Mouse (Mus musculus) lung, embryonic 16.5 days (tissue): ENCODE results near the gene Sh3bp5l. TPM values are rescaled to one million over a fixed set of nuclear protein-coding genes. Genes with fewer than 3 reads are reported as not detected.

Source experiments
- ATAC-seq: fragments of 200-750 bp; cut with Nextera tagmentation; 2 replicates; pipeline ENCODE4 v1.8.0; 2017; ENCODE audit warnings: low read depth, mild to moderate bottlenecking, moderate library complexity
- H3K27ac ChIP-seq: fragments of 300-500 bp; sonication (generic); 2 replicates; pipeline ENCODE4 v1.5.1; 2014; ENCODE audit warnings: mild to moderate bottlenecking, control low read depth, low read length
- H3K27me3 ChIP-seq: fragments of 300-500 bp; sonication (generic); 2 replicates; pipeline ENCODE4 v1.6.1; 2014; ENCODE audit warnings: low read depth, low read length, mixed read lengths; ENCODE audit not compliant: control insufficient read depth, insufficient read depth
- H3K36me3 ChIP-seq: fragments of 300-500 bp; sonication (generic); 2 replicates; pipeline ENCODE4 v1.6.1; 2014; ENCODE audit warnings: low read length; ENCODE audit not compliant: control insufficient read depth, insufficient read depth
- H3K4me1 ChIP-seq: fragments of 300-500 bp; sonication (generic); replicated peaks from 2 replicates; pipeline ENCODE4 v1.6.1; 2014; ENCODE audit warnings: low read length, mixed read lengths; ENCODE audit not compliant: control insufficient read depth, insufficient read depth
- H3K4me2 ChIP-seq: fragments of 300-500 bp; sonication (generic); 2 replicates; pipeline ENCODE4 v1.6.1; 2014; ENCODE audit warnings: low read depth, low read length, control low read depth
- H3K4me3 ChIP-seq: fragments of 300-500 bp; sonication (generic); 2 replicates; pipeline ENCODE4 v1.5.1; 2014; ENCODE audit warnings: mild to moderate bottlenecking, low read length, control low read depth
- H3K9ac ChIP-seq: fragments of 300-500 bp; sonication (generic); 2 replicates; pipeline ENCODE4 v1.6.1; 2014; ENCODE audit warnings: low read length, control low read depth
- H3K9me3 ChIP-seq: fragments of 300-500 bp; sonication (generic); 2 replicates; pipeline ENCODE4 v1.6.1; 2016; ENCODE audit warnings: low read length; ENCODE audit not compliant: control insufficient read depth
- WGBS: fragments of 180-500 bp; shearing (Covaris S2); extraction: QIAGEN DNeasy Blood & Tissue Kit; methylation state at CpG from one replicate; pipeline ENCODE4 v1.1.7; 2014; 5-methylcytosine and 5-hydroxymethylcytosine counted together
- polyA plus RNA-seq: library from polyadenylated mRNA; unstranded; fragments of >200 nt; fragmentation: Nextera tagmentation; extraction: Ambion mirVana; gene quantifications from 2 replicates; pipeline ENCODE4 v1.2.1, GENCODE M21; 2015

Sh3bp5l gene
- 35.1 and 36.9 TPM in 2 replicates for polyA plus RNA-seq

GRCm38 (mm10) chr11:58330276-58331148 lies at the start of gene Sh3bp5l, which contains the start of gene Zfp672:
Gene Sh3bp5l, plus strand, starts transcription at chr11:58330724.
Gene Zfp672, minus strand, starts transcription at chr11:58330339.
- no peaks in the 10 kb centered on the region for H3K9me3 ChIP-seq
- H3K27me3 ChIP-seq, result no peaks in the 10 kb centered on the region
- H3K36me3 ChIP-seq, result peaks cover 12% of the 10 kb centered on the region
- peak within 1 kb of the TSS; percentile 94 for H3K4me2 ChIP-seq
- under 1% methylated on average over 52 of the region's 52 CpGs for WGBS
- H3K4me1 ChIP-seq, result peaks cover 17% of the 10 kb centered on the region
- H3K9ac ChIP-seq, result peak within 1 kb of the TSS; percentile 90
- peak within 1 kb of the TSS; percentile 90 for H3K4me3 ChIP-seq
- H3K27ac ChIP-seq, result peak within 1 kb of the TSS; percentile 60
- peak; percentile 96 for ATAC-seq

- Histone ChIP-seq H3K4me3 (no peak overlapping the region), H3K4me1 (no peaks in the 10 kb centered on the region), H3K27ac (no peak overlapping the region), H3K27me3 (no peaks in the 10 kb centered on the region), H3K36me3 (no peaks in the 10 kb centered on the region), H3K4me2 (no peak overlapping the region), H3K9me3 (no peaks in the 10 kb centered on the region), H3K9ac (no peak overlapping the region)
- 76% methylated on average over 13 of the region's 13 CpGs for WGBS
- ATAC-seq, result no peak
Observed at GRCm38 (mm10) chr11:58281970-58282496, 48.5 kb upstream of the Sh3bp5l start.

- Histone ChIP-seq H3K27ac (no peak overlapping the region), H3K9me3 (no peaks in the 10 kb centered on the region), H3K27me3 (no peaks in the 10 kb centered on the region), H3K9ac (no peak overlapping the region), H3K4me2 (no peak overlapping the region), H3K4me1 (no peaks in the 10 kb centered on the region), H3K36me3 (no peaks in the 10 kb centered on the region), H3K4me3 (no peak overlapping the region)
- ATAC-seq, result no peak
- WGBS, result 80% methylated on average over 5 of the region's 5 CpGs
Observed at GRCm38 (mm10) chr11:58282518-58282917, 48.0 kb upstream of the Sh3bp5l start.

- Histone ChIP-seq H3K27me3 (no peaks in the 10 kb centered on the region), H3K4me3 (no peak overlapping the region), H3K27ac (no peak overlapping the region), H3K4me1 (no peaks in the 10 kb centered on the region), H3K9me3 (no peaks in the 10 kb centered on the region), H3K9ac (no peak overlapping the region), H3K36me3 (no peaks in the 10 kb centered on the region), H3K4me2 (no peak overlapping the region)
- 62% methylated on average over 9 of the region's 9 CpGs for WGBS
- no peak for ATAC-seq
Observed at GRCm38 (mm10) chr11:58289992-58290682, 40.4 kb upstream of the Sh3bp5l start.

GRCm38 (mm10) chr11:58290812-58291211 lies 39.7 kb upstream of the Sh3bp5l start:
- no peak for ATAC-seq
- H3K9me3 ChIP-seq, result no peaks in the 10 kb centered on the region
- no peak overlapping the region for H3K4me2 ChIP-seq
- no peak overlapping the region for H3K27ac ChIP-seq
- no peaks in the 10 kb centered on the region for H3K27me3 ChIP-seq
- H3K36me3 ChIP-seq, result no peaks in the 10 kb centered on the region
- H3K4me1 ChIP-seq, result no peaks in the 10 kb centered on the region
- H3K9ac ChIP-seq, result no peak overlapping the region
- no peak overlapping the region for H3K4me3 ChIP-seq
- WGBS, result 78% methylated on average over 4 of the region's 4 CpGs

GRCm38 (mm10) chr11:58292791-58293190 lies 37.7 kb upstream of the Sh3bp5l start:
- Histone ChIP-seq H3K36me3 (no peaks in the 10 kb centered on the region), H3K4me1 (no peaks in the 10 kb centered on the region), H3K9me3 (no peaks in the 10 kb centered on the region), H3K27ac (no peak overlapping the region), H3K9ac (no peak overlapping the region), H3K27me3 (no peaks in the 10 kb centered on the region), H3K4me3 (no peak overlapping the region), H3K4me2 (no peak overlapping the region)
- WGBS, result 44% methylated on average over 4 of the region's 4 CpGs
- no peak for ATAC-seq

- ATAC-seq, result no peak
Observed at GRCm38 (mm10) chr11:58297396-58297795, 33.1 kb upstream of the Sh3bp5l start.

GRCm38 (mm10) chr11:58301057-58301456 lies 29.5 kb upstream of the Sh3bp5l start:
- ATAC-seq, result no peak
- WGBS, result 11% methylated on average over 13 of the region's 13 CpGs

More at GRCm38 (mm10) chr11:58297396-58297795, 33.1 kb upstream of the Sh3bp5l start:
- H3K9me3 ChIP-seq, result no peaks in the 10 kb centered on the region
- no peaks in the 10 kb centered on the region for H3K4me1 ChIP-seq
- no peak overlapping the region for H3K9ac ChIP-seq
- H3K27me3 ChIP-seq, result no peaks in the 10 kb centered on the region
- H3K36me3 ChIP-seq, result no peaks in the 10 kb centered on the region
- WGBS, result 84% methylated on average over 6 of the region's 6 CpGs
- no peak overlapping the region for H3K4me2 ChIP-seq
- no peak overlapping the region for H3K4me3 ChIP-seq
- no peak overlapping the region for H3K27ac ChIP-seq

More at GRCm38 (mm10) chr11:58301057-58301456, 29.5 kb upstream of the Sh3bp5l start:
- H3K4me2 ChIP-seq, result peak overlapping the region; percentile 67
- H3K36me3 ChIP-seq, result no peaks in the 10 kb centered on the region
- no peaks in the 10 kb centered on the region for H3K9me3 ChIP-seq
- no peaks in the 10 kb centered on the region for H3K27me3 ChIP-seq
- H3K4me3 ChIP-seq, result peak overlapping the region; percentile 74
- no peak overlapping the region for H3K9ac ChIP-seq
- H3K27ac ChIP-seq, result no peak overlapping the region
- peaks cover 4% of the 10 kb centered on the region for H3K4me1 ChIP-seq
